Mouse (Mus musculus): ENCODE measurements around the gene Frat1. TPM values are rescaled to one million over a fixed set of nuclear protein-coding genes. Genes with fewer than 3 reads are reported as not detected.
"Not testable (repeated sequence)": the region's sequence is repeated elsewhere in the genome, so short reads cannot be mapped to it uniquely, and the experiment has no call there.

The Frat1 gene
- polyA plus RNA-seq, 1 experiment, result 1.3 TPM

DNA sequence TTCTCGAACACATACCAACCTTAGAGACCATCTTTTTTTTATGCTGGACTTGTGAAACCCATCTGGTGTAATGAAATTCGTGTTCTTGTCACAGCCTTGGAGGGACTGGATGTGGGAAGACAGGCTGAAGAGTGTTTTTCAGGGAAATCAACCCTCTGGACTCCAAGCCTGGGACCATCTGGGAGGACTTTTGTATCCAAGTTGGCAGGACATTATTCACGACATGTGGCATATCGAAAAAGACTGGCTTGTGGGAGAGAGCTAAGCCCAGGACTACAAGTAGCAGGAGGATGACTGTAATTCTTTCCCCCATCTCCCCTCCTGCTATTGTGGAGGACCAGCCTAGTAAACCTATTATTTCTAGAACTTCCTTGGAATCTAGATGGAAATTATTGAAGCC is 12.4 kb downstream of the Frat1 start:
- Histone ChIP-seq H3K27ac (ENCODE audit: insufficient read depth, low read depth, low read length) (no peak overlapping the region), H3K36me3 (ENCODE audit: control insufficient read depth, insufficient read depth, low read length) (no peaks in the 10 kb centered on the region), H3K27me3 (replicated peaks; ENCODE audit: control insufficient read depth, insufficient read depth, low read length) (no peaks in the 10 kb centered on the region), H3K4me1 (ENCODE audit: control insufficient read depth, insufficient read depth, low read length) (no peaks in the 10 kb centered on the region), H3K4me3 (ENCODE audit: insufficient read depth, low read depth, low read length) (no peak overlapping the region)
- no peak for DNase-seq
- no peak for TF ChIP-seq POLR2A (IDR thresholded peaks at IDR 0.05; ENCODE audit: low read depth, low read length)
- 94% methylated on average over 4 of the region's 4 CpGs for WGBS

DNA sequence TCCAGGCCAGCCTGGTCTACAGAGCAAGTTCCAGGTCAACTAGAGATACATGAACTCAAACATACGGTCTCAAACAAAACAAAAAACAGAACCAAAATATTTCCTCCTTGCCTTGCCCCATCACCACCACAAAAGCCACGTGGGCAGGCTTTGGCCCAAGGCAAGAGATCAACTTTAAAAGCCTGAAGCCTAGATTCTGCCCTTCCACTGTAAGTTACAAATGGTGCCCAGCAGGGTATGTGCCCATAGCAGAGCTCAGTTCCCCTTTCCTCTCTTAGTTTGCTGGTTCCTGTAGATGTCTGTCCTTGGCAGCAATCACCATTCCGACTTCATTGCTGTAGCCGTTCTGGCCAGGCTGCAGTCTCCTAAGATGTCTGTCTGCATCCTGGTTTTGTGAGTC is 12.9 kb downstream of the Frat1 start:
- 85% methylated on average over 4 of the region's 4 CpGs for WGBS
- TF ChIP-seq CTCF (conservative IDR thresholded peaks at IDR 0.05; ENCODE audit: insufficient read depth, insufficient read length, low read depth, low read length) (no peak), POLR2A (IDR thresholded peaks at IDR 0.05; ENCODE audit: low read depth, low read length) (no peak)
- Histone ChIP-seq H3K27ac (ENCODE audit: insufficient read depth, low read depth, low read length) (no peak overlapping the region), H3K27me3 (replicated peaks; ENCODE audit: control insufficient read depth, insufficient read depth, low read length) (no peaks in the 10 kb centered on the region), H3K4me1 (ENCODE audit: control insufficient read depth, insufficient read depth, low read length) (no peaks in the 10 kb centered on the region), H3K36me3 (ENCODE audit: control insufficient read depth, insufficient read depth, low read length) (no peaks in the 10 kb centered on the region), H3K4me3 (ENCODE audit: insufficient read depth, low read depth, low read length) (no peak overlapping the region)
- no peak for DNase-seq

DNA sequence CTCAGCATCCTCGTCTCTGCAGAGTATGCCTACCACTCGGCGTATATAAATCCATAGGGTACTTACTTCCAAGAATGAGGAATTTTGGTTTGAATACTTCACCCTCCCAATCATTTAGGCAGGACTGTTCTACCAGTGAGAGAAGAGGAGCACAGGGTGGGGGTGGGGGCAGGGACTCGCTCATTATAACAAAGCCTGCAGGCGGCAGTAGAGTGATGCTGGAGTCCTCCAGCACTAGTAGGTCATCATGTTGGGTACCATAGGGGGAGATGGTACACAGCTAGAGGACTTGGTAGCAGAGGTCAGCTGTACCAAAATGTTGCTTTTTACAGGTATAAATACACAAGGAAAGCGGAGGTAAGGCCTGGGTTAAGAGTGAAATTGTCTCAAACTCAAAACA is 14.6 kb downstream of the Frat1 start:
- no peak overlapping the region for H3K27ac ChIP-seq (ENCODE audit: insufficient read depth, low read depth, low read length)
- H3K36me3 ChIP-seq (ENCODE audit: control insufficient read depth, insufficient read depth, low read length), result no peaks in the 10 kb centered on the region
- WGBS, result 88% methylated on average over 6 of the region's 6 CpGs
- H3K27me3 ChIP-seq (replicated peaks; ENCODE audit: control insufficient read depth, insufficient read depth, low read length), result no peaks in the 10 kb centered on the region
- no peak for DNase-seq
- H3K4me1 ChIP-seq (ENCODE audit: control insufficient read depth, insufficient read depth, low read length), result no peaks in the 10 kb centered on the region
- TF ChIP-seq POLR2A (IDR thresholded peaks at IDR 0.05; ENCODE audit: low read depth, low read length) (no peak), CTCF (conservative IDR thresholded peaks at IDR 0.05; ENCODE audit: insufficient read depth, insufficient read length, low read depth, low read length) (no peak)
- no peak overlapping the region for H3K4me3 ChIP-seq (ENCODE audit: insufficient read depth, low read depth, low read length)

GRCm38 (mm10) chr19:41846366-41847090 is 16.8 kb downstream of the Frat1 start:
- Histone ChIP-seq H3K36me3 (ENCODE audit: control insufficient read depth, insufficient read depth, low read length) (no peaks in the 10 kb centered on the region), H3K4me1 (ENCODE audit: control insufficient read depth, insufficient read depth, low read length) (no peaks in the 10 kb centered on the region), H3K4me3 (ENCODE audit: insufficient read depth, low read depth, low read length) (peak overlapping the region; percentile 83), H3K27me3 (replicated peaks; ENCODE audit: control insufficient read depth, insufficient read depth, low read length) (no peaks in the 10 kb centered on the region), H3K27ac (ENCODE audit: insufficient read depth, low read depth, low read length) (no peak overlapping the region)
- 21% methylated on average over 21 of the region's 21 CpGs for WGBS
- TF ChIP-seq CTCF (conservative IDR thresholded peaks at IDR 0.05; ENCODE audit: insufficient read depth, insufficient read length, low read depth, low read length) (no peak; the same call in 1 of the 2 replicates), POLR2A (IDR thresholded peaks at IDR 0.05; ENCODE audit: low read depth, low read length) (no peak)
- DNase-seq, result peak; percentile 4

- TF ChIP-seq CTCF (conservative IDR thresholded peaks at IDR 0.05; ENCODE audit: insufficient read depth, insufficient read length, low read depth, low read length) (no peak), POLR2A (IDR thresholded peaks at IDR 0.05; ENCODE audit: low read depth, low read length) (no peak)
- Histone ChIP-seq H3K36me3 (ENCODE audit: control insufficient read depth, insufficient read depth, low read length) (no peaks in the 10 kb centered on the region), H3K27me3 (replicated peaks; ENCODE audit: control insufficient read depth, insufficient read depth, low read length) (no peaks in the 10 kb centered on the region), H3K4me3 (ENCODE audit: insufficient read depth, low read depth, low read length) (peak overlapping the region; percentile 83), H3K27ac (ENCODE audit: insufficient read depth, low read depth, low read length) (no peak overlapping the region), H3K4me1 (ENCODE audit: control insufficient read depth, insufficient read depth, low read length) (no peaks in the 10 kb centered on the region)
- peak; percentile 44 for DNase-seq
- under 1% methylated on average over 64 of the region's 64 CpGs for WGBS
These were observed 17.4 kb downstream of the Frat1 start for GRCm38 (mm10) chr19:41847091-41847581.

DNA sequence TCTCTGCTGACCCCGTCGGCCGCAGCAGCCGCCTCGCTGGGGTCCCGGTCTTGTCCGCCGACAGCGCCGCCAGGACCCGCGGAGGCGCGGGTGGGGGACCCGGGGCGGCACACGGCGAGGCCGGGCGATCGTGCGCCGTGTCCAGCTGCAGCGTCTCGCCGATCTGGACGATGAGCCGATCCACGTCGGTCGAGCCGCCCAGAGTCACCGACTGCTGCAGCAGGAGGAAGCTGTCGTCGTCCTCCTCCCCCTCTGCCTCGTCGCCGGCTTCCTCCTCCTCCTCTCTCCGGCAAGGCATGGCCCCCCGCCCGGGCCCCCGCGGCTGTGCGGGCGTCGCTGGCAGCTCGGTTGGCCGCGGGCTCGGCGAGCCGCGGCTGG is 17.8 kb downstream of the Frat1 start:
- WGBS, result under 1% methylated on average over 53 of the region's 53 CpGs
- not testable (repeated sequence) for H3K4me1 ChIP-seq (ENCODE audit: control insufficient read depth, insufficient read depth, low read length); H3K27me3 ChIP-seq (replicated peaks; ENCODE audit: control insufficient read depth, insufficient read depth, low read length); H3K27ac ChIP-seq (ENCODE audit: insufficient read depth, low read depth, low read length); H3K36me3 ChIP-seq (ENCODE audit: control insufficient read depth, insufficient read depth, low read length); DNase-seq
- peak overlapping the region; percentile 83 for H3K4me3 ChIP-seq (ENCODE audit: insufficient read depth, low read depth, low read length)

- H3K27me3 ChIP-seq (replicated peaks; ENCODE audit: control insufficient read depth, insufficient read depth, low read length), result no peaks in the 10 kb centered on the region
- H3K4me1 ChIP-seq (ENCODE audit: control insufficient read depth, insufficient read depth, low read length), result no peaks in the 10 kb centered on the region
- H3K27ac ChIP-seq (ENCODE audit: insufficient read depth, low read depth, low read length), result peak within 1 kb of the TSS; percentile 97
- no peak for TF ChIP-seq CTCF (conservative IDR thresholded peaks at IDR 0.05; ENCODE audit: insufficient read depth, insufficient read length, low read depth, low read length)
- TF ChIP-seq POLR2A (IDR thresholded peaks at IDR 0.05; ENCODE audit: low read depth, low read length), result no peak
- WGBS, result under 1% methylated on average over 72 of the region's 72 CpGs
- peak within 1 kb of the TSS; percentile 83 for H3K4me3 ChIP-seq (ENCODE audit: insufficient read depth, low read depth, low read length)
- DNase-seq, result peak; percentile 91
- no peaks in the 10 kb centered on the region for H3K36me3 ChIP-seq (ENCODE audit: control insufficient read depth, insufficient read depth, low read length)
These were observed 18.5 kb downstream of the Frat1 start, which contains the start of gene Frat2 for GRCm38 (mm10) chr19:41847992-41848851. Gene Frat2 (minus strand): TSS chr19:41848132.

Measured in kidney, adult 2 months (tissue).